Mouse (Mus musculus): ENCODE results near the gene Zdhhc4. TPM values are rescaled to one million over a fixed set of nuclear protein-coding genes. Genes with fewer than 3 reads are reported as not detected.
A peak's percentile ranks its signal among the peaks of the same experiment; 100 is the strongest.

Gene Zdhhc4
- polyA plus RNA-seq, 2 experiments: 16.4 to 25.9 TPM

GRCm38 (mm10) chr5:143356017-143356416 is 27.0 kb upstream of the Zdhhc4 start:
- TF ChIP-seq CTCF (IDR thresholded peaks at IDR 0.05; ENCODE audit: low read depth) (no peak), EP300 (IDR thresholded peaks at IDR 0.05; ENCODE audit: low read depth) (no peak)
- ATAC-seq (ENCODE audit: insufficient read depth) (no peak), DNase-seq (ENCODE audit: low read depth in 3 of 3, low spot score in 3 of 3) (no peak)
- Histone ChIP-seq H3K27ac (no peak overlapping the region), H3K4me1 (replicated peaks; ENCODE audit: control insufficient read depth in 2 of 2, insufficient read depth in 2 of 2, low read length in 1 of 2) (no peaks in the 10 kb centered on the region), H3K9ac (replicated peaks) (no peak overlapping the region), H3K9me3 (ENCODE audit: control insufficient read depth, low read length) (no peaks in the 10 kb centered on the region), H3K4me2 (ENCODE audit: low read depth) (no peak overlapping the region), H3K27me3 (ENCODE audit: control insufficient read depth, insufficient read depth, low read length) (peaks cover 18% of the 10 kb centered on the region), H3K4me3 (ENCODE audit: insufficient read depth in 1 of 2, low read depth in 2 of 2, low read length in 2 of 2) (no peak overlapping the region), H3K36me3 (replicated peaks; ENCODE audit: control insufficient read depth, insufficient read depth, low read depth) (no peaks in the 10 kb centered on the region)
- 30% methylated on average over 5 of the region's 5 CpGs for WGBS (ENCODE audit: insufficient replicate concordance)

GRCm38 (mm10) chr5:143346367-143346766 is 17.3 kb upstream of the Zdhhc4 start:
- DNase-seq (ENCODE audit: low read depth in 3 of 3, low spot score in 3 of 3) (no peak), ATAC-seq (ENCODE audit: insufficient read depth) (no peak)
- no peak for TF ChIP-seq EP300 (IDR thresholded peaks at IDR 0.05; ENCODE audit: low read depth)
- Histone ChIP-seq H3K4me1 (replicated peaks; ENCODE audit: control insufficient read depth in 2 of 2, insufficient read depth in 2 of 2, low read length in 1 of 2) (no peaks in the 10 kb centered on the region), H3K4me3 (ENCODE audit: insufficient read depth in 1 of 2, low read depth in 2 of 2, low read length in 2 of 2) (no peak overlapping the region), H3K4me2 (ENCODE audit: low read depth) (no peak overlapping the region), H3K27ac (no peak overlapping the region), H3K9me3 (ENCODE audit: control insufficient read depth, low read length) (no peaks in the 10 kb centered on the region), H3K27me3 (ENCODE audit: control insufficient read depth, insufficient read depth, low read length) (no peaks in the 10 kb centered on the region), H3K9ac (replicated peaks) (no peak overlapping the region), H3K36me3 (replicated peaks; ENCODE audit: control insufficient read depth, insufficient read depth, low read depth) (no peaks in the 10 kb centered on the region)
- WGBS (ENCODE audit: insufficient replicate concordance): 64% methylated on average over 8 of the region's 8 CpGs

- no peaks in the 10 kb centered on the region for H3K27me3 ChIP-seq (ENCODE audit: control insufficient read depth, insufficient read depth, low read length)
These were observed 10.5 kb upstream of the Zdhhc4 start for GRCm38 (mm10) chr5:143339603-143340002.

GRCm38 (mm10) chr5:143336559-143336958 is 7.5 kb upstream of the Zdhhc4 start:
- H3K36me3 ChIP-seq (replicated peaks; ENCODE audit: control insufficient read depth, insufficient read depth, low read depth): no peaks in the 10 kb centered on the region
- H3K4me1 ChIP-seq (replicated peaks; ENCODE audit: control insufficient read depth in 2 of 2, insufficient read depth in 2 of 2, low read length in 1 of 2): 0 out of 4 replicates have a peak, but pooled peaks cover 0 to 2% of the 10 kb centered on the region in 2 experiments
- no peaks in the 10 kb centered on the region for H3K27me3 ChIP-seq (ENCODE audit: control insufficient read depth, insufficient read depth, low read length)
- no peak overlapping the region for H3K4me2 ChIP-seq (ENCODE audit: low read depth)
- H3K9ac ChIP-seq (replicated peaks): no peak overlapping the region
- DNase-seq (ENCODE audit: low read depth in 3 of 3, low spot score in 3 of 3) (no peak), ATAC-seq (ENCODE audit: insufficient read depth) (no peak)
- peak; percentile 36; the same call in 1 of the 2 replicates for TF ChIP-seq CTCF (IDR thresholded peaks at IDR 0.05; ENCODE audit: low read depth)
- TF ChIP-seq EP300 (IDR thresholded peaks at IDR 0.05; ENCODE audit: low read depth): no peak
- no peak overlapping the region for H3K4me3 ChIP-seq (ENCODE audit: insufficient read depth in 1 of 2, low read depth in 2 of 2, low read length in 2 of 2)
- no peak overlapping the region for H3K27ac ChIP-seq
- WGBS (ENCODE audit: insufficient replicate concordance): 50% methylated on average over 6 of the region's 6 CpGs
- H3K9me3 ChIP-seq (ENCODE audit: control insufficient read depth, low read length): no peaks in the 10 kb centered on the region

More at GRCm38 (mm10) chr5:143339603-143340002, 10.5 kb upstream of the Zdhhc4 start:
- Histone ChIP-seq H3K27ac (no peak overlapping the region), H3K4me2 (ENCODE audit: low read depth) (no peak overlapping the region), H3K36me3 (replicated peaks; ENCODE audit: control insufficient read depth, insufficient read depth, low read depth) (no peaks in the 10 kb centered on the region), H3K9me3 (ENCODE audit: control insufficient read depth, low read length) (no peaks in the 10 kb centered on the region), H3K9ac (replicated peaks) (no peak overlapping the region), H3K4me3 (ENCODE audit: insufficient read depth in 1 of 2, low read depth in 2 of 2, low read length in 2 of 2) (no peak overlapping the region), H3K4me1 (replicated peaks; ENCODE audit: control insufficient read depth in 2 of 2, insufficient read depth in 2 of 2, low read length in 1 of 2) (no peaks in the 10 kb centered on the region)
- ATAC-seq (ENCODE audit: insufficient read depth) (no peak), DNase-seq (ENCODE audit: low read depth in 3 of 3, low spot score in 3 of 3) (no peak)
- TF ChIP-seq EP300 (IDR thresholded peaks at IDR 0.05; ENCODE audit: low read depth): no peak
- TF ChIP-seq CTCF (IDR thresholded peaks at IDR 0.05; ENCODE audit: low read depth): no peak
- WGBS (ENCODE audit: insufficient replicate concordance): 34% methylated on average over 6 of the region's 6 CpGs

GRCm38 (mm10) chr5:143335089-143335460 is 6.0 kb upstream of the Zdhhc4 start:
- WGBS (ENCODE audit: insufficient replicate concordance): 57% methylated on average over 7 of the region's 7 CpGs
- H3K4me1 ChIP-seq (replicated peaks; ENCODE audit: control insufficient read depth in 2 of 2, insufficient read depth in 2 of 2, low read length in 1 of 2): peaks cover 0 to 2% of the 10 kb centered on the region in 2 experiments; a peak in 3 of 4 replicates
- DNase-seq (ENCODE audit: low read depth in 3 of 3, low spot score in 3 of 3): no peak

More at GRCm38 (mm10) chr5:143335089-143335460, 6.0 kb upstream of the Zdhhc4 start:
- TF ChIP-seq CTCF (IDR thresholded peaks at IDR 0.05; ENCODE audit: low read depth) (no peak), EP300 (IDR thresholded peaks at IDR 0.05; ENCODE audit: low read depth) (no peak)
- H3K4me2 ChIP-seq (ENCODE audit: low read depth): no peak overlapping the region
- H3K27me3 ChIP-seq (ENCODE audit: control insufficient read depth, insufficient read depth, low read length): no peaks in the 10 kb centered on the region
- ATAC-seq (ENCODE audit: insufficient read depth): no peak
- no peaks in the 10 kb centered on the region for H3K9me3 ChIP-seq (ENCODE audit: control insufficient read depth, low read length)
- H3K36me3 ChIP-seq (replicated peaks; ENCODE audit: control insufficient read depth, insufficient read depth, low read depth): no peaks in the 10 kb centered on the region
- H3K4me3 ChIP-seq (ENCODE audit: insufficient read depth in 1 of 2, low read depth in 2 of 2, low read length in 2 of 2): no peak overlapping the region
- no peak overlapping the region for H3K27ac ChIP-seq
- H3K9ac ChIP-seq (replicated peaks): no peak overlapping the region

Measured in liver, embryonic 14.5 days (tissue).